Mouse (Mus musculus) lung, postnatal 0 days (tissue): ENCODE data around the gene Uqcc1.

Source experiments
- CTCF ChIP-seq: IDR thresholded peaks from 2 replicates; pipeline ENCODE4 v1.5.1; 2016; ENCODE audit warnings: antibody characterized with exemption, mild to moderate bottlenecking
- EP300 ChIP-seq: IDR thresholded peaks from 2 replicates; pipeline ENCODE4 v1.6.1; 2016; ENCODE audit warnings: antibody characterized with exemption, mild to moderate bottlenecking, control low read depth

DNA sequence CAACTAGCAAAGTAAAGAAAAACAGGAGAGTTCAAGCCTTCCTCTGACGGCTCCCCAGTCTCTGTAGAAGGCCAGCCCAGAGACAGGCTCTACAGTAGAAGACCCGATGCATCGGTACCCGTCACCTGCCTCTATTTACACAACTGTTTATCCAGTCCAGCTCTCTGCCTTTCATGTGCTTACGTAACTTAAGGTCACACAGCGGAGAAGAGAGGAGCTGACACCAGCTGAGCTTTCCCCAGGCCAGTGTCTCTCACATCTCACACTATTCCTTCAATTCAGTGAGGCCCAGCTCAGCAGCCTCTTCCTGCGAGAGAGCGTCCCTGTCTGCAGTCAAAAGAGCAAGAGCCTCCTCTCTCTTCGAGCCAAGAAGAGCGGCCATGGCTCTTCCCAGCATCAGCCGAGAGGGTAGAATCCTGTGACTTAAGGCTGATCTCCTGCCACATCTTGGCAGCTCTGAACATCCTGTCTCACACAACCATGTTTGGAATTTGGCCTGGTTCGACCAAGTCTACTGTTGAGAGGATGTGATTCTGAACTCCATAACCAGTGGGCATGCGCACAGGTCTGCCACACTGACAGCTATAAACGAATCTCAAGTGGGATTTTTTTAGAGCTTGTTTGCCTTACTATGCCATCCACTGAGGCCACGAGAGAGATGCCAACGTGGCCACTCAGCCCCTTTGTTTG is 34.9 kb downstream of the Uqcc1 start:
- TF ChIP-seq CTCF (no peak), EP300 (no peak)
